19 mouse cellular contexts compared by ENCODE assay signal in genomic region chr6:126118247-126118646, GRCm38 (mm10). TPM values are rescaled to one million over a fixed set of nuclear protein-coding genes. Genes with fewer than 3 reads are reported as not detected.
DNase-seq lines count a peak whose midpoint lies in the region; ATAC-seq and TF ChIP-seq lines count a peak whose summit lies in the region.
"Had no signal": no experiment of that assay in that cellular context is flagged by ENCODE, and none has a peak within 500 bp of the region (broad histone marks: within the 10 kb centered on the region; RNA-seq: fewer than 3 reads in every experiment).

No protein-coding gene starts in this region.

- H3K27ac ChIP-seq in kidney, embryonic 15.5 days, result 0 out of 2 replicates have a peak overlapping the region, but pooled peaks have one; percentile 10
- H3K27ac ChIP-seq in liver, adult 2 months (replicated peaks; ENCODE audit: insufficient read depth, low read depth, low read length), result 0 out of 2 replicates have a peak overlapping the region, but pooled peaks have one; percentile 34
- no peak overlapping the region for H3K27ac ChIP-seq in stomach, embryonic 16.5 days (ENCODE audit: low read length)
- H3K27ac ChIP-seq in forebrain, embryonic 15.5 days (replicated peaks), result no peak overlapping the region
- H3K27ac ChIP-seq: embryonic facial prominence, embryonic 12.5 days; forebrain, embryonic 13.5 days; gastrocnemius, adult 2 months; heart, embryonic 13.5 days; hindbrain, embryonic 15.5 days had no signal

- H3K9ac ChIP-seq in kidney, embryonic 15.5 days, result no peak overlapping the region
- H3K9ac ChIP-seq in liver, adult 2 months (ENCODE audit: low read depth, low read length), result no peak overlapping the region
- H3K9ac ChIP-seq in stomach, embryonic 16.5 days (ENCODE audit: low read length), result no peak overlapping the region
- H3K9ac ChIP-seq in forebrain, embryonic 15.5 days (replicated peaks), result no peak overlapping the region
- H3K9ac ChIP-seq: embryonic facial prominence, embryonic 12.5 days; forebrain, embryonic 13.5 days; heart, embryonic 13.5 days; hindbrain, embryonic 15.5 days had no signal

- no peak overlapping the region for H3K4me2 ChIP-seq in kidney, embryonic 15.5 days
- H3K4me2 ChIP-seq in stomach, embryonic 16.5 days (ENCODE audit: low read depth, low read length), result no peak overlapping the region
- no peak overlapping the region for H3K4me2 ChIP-seq in forebrain, embryonic 15.5 days (replicated peaks)
- H3K4me2 ChIP-seq: embryonic facial prominence, embryonic 12.5 days; forebrain, embryonic 13.5 days; heart, embryonic 13.5 days; hindbrain, embryonic 15.5 days had no signal

- no peak overlapping the region for H3K4me3 ChIP-seq in kidney, embryonic 15.5 days (replicated peaks)
- no peak overlapping the region for H3K4me3 ChIP-seq in liver, adult 2 months (ENCODE audit: insufficient read depth, low read depth, low read length)
- H3K4me3 ChIP-seq in stomach, embryonic 16.5 days (replicated peaks; ENCODE audit: low read length), result no peak overlapping the region
- no peak overlapping the region for H3K4me3 ChIP-seq in forebrain, embryonic 15.5 days
- H3K4me3 ChIP-seq: embryonic facial prominence, embryonic 12.5 days; forebrain, embryonic 13.5 days; gastrocnemius, adult 2 months; heart, embryonic 13.5 days; hindbrain, embryonic 15.5 days had no signal

- no peaks in the 10 kb centered on the region for H3K79me2 ChIP-seq in liver, adult 2 months (ENCODE audit: control insufficient read depth, insufficient read depth, low read length)

- H3K36me3 ChIP-seq in kidney, embryonic 15.5 days, result no peaks in the 10 kb centered on the region
- no peaks in the 10 kb centered on the region for H3K36me3 ChIP-seq in liver, adult 2 months (ENCODE audit: control insufficient read depth, insufficient read depth, low read length)
- no peaks in the 10 kb centered on the region for H3K36me3 ChIP-seq in stomach, embryonic 16.5 days (ENCODE audit: control insufficient read depth, insufficient read depth, low read length)
- H3K36me3 ChIP-seq in forebrain, embryonic 15.5 days, result no peaks in the 10 kb centered on the region
- H3K36me3 ChIP-seq: embryonic facial prominence, embryonic 12.5 days; heart, embryonic 13.5 days; hindbrain, embryonic 15.5 days had no signal

- no peak for TF ChIP-seq POLR2A in liver, adult 2 months (IDR thresholded peaks at IDR 0.05; ENCODE audit: extremely low read depth, insufficient read depth, low read length)

- H3K9me3 ChIP-seq in kidney, embryonic 15.5 days (replicated peaks), result no peaks in the 10 kb centered on the region
- H3K9me3 ChIP-seq in stomach, embryonic 16.5 days (replicated peaks; ENCODE audit: control insufficient read depth, low read length), result no peaks in the 10 kb centered on the region
- H3K9me3 ChIP-seq in forebrain, embryonic 15.5 days, result no peaks in the 10 kb centered on the region
- H3K9me3 ChIP-seq: embryonic facial prominence, embryonic 12.5 days; forebrain, embryonic 13.5 days; heart, embryonic 13.5 days; hindbrain, embryonic 15.5 days had no signal

- ATAC-seq in kidney, embryonic 15.5 days (replicated peaks; ENCODE audit: low FRiP score), result 0 out of 2 replicates have a peak, but pooled peaks have one; percentile 53
- ATAC-seq in stomach, embryonic 16.5 days (ENCODE audit: insufficient read depth, low FRiP score), result peak; percentile 60; the same call in 1 of the 2 replicates
- ATAC-seq in forebrain, embryonic 15.5 days (replicated peaks), result no peak
- ATAC-seq: forebrain, embryonic 13.5 days had no signal

- WGBS in kidney, embryonic 15.5 days, result 58% methylated on average over 1 of the region's 1 CpGs
- WGBS in liver, adult 2 months, result 14% methylated on average over 1 of the region's 1 CpGs
- WGBS in stomach, embryonic 16.5 days, result 57% methylated on average over 1 of the region's 1 CpGs
- 86% methylated on average over 1 of the region's 1 CpGs for WGBS in forebrain, embryonic 15.5 days

- no peaks in the 10 kb centered on the region for H3K27me3 ChIP-seq in kidney, embryonic 15.5 days
- H3K27me3 ChIP-seq in liver, adult 2 months (ENCODE audit: control insufficient read depth, insufficient read depth, low read length), result no peaks in the 10 kb centered on the region
- H3K27me3 ChIP-seq in stomach, embryonic 16.5 days (ENCODE audit: control insufficient read depth, insufficient read depth, low read length), result no peaks in the 10 kb centered on the region
- no peaks in the 10 kb centered on the region for H3K27me3 ChIP-seq in forebrain, embryonic 15.5 days
- H3K27me3 ChIP-seq: embryonic facial prominence, embryonic 12.5 days; forebrain, embryonic 13.5 days; heart, embryonic 13.5 days; hindbrain, embryonic 15.5 days had no signal

- no peak for TF ChIP-seq CTCF in liver, adult 2 months (IDR thresholded peaks at IDR 0.05; ENCODE audit: low read depth, low read length)

- peaks cover 50% of the 10 kb centered on the region for H3K4me1 ChIP-seq in kidney, embryonic 15.5 days
- H3K4me1 ChIP-seq in liver, adult 2 months (ENCODE audit: control insufficient read depth, insufficient read depth, low read length), result peaks cover 4% of the 10 kb centered on the region
- H3K4me1 ChIP-seq in stomach, embryonic 16.5 days (ENCODE audit: control insufficient read depth, insufficient read depth, low read length), result peaks cover 32% of the 10 kb centered on the region
- H3K4me1 ChIP-seq in forebrain, embryonic 15.5 days, result no peaks in the 10 kb centered on the region
- H3K4me1 ChIP-seq: hindbrain, embryonic 15.5 days had no signal

- DNase-seq in kidney, postnatal 10 days, result no peak
- DNase-seq in liver, adult 2 months (ENCODE audit: extremely low read depth, low read depth, low spot score), result peak; percentile 64
- DNase-seq in liver, result no peak
- peak; percentile 66 for DNase-seq in fat pad, adult 2 months (ENCODE audit: extremely low read depth, low read depth, low spot score)
- DNase-seq: adrenal gland, adult 2 months; adrenal gland, postnatal 25 days; cerebellum, adult 2 months; cerebellum, postnatal 10 days; gastrocnemius, adult 2 months; gastrocnemius, postnatal 25 days; heart, adult 11 months; heart, postnatal 36 days had no signal

RNA-seq across cellular contexts. Expression of gene Ntf3, which starts 48.5 kb away (rescaled TPM):
- 16.2 and 16.6 TPM in 2 replicates for polyA plus RNA-seq in kidney, embryonic 15.5 days (2015; fragmentation: Nextera tagmentation; extraction: Ambion mirVana)
- total RNA-seq in liver, adult 2 months (2014; rRNA removed), result 1.1 and 1.3 TPM in 2 replicates
- polyA plus RNA-seq in liver, adult 2 months (2012; rRNA removed), result 0.33 and 0.57 TPM in 2 replicates
- polyA plus RNA-seq in stomach, embryonic 16.5 days (2015; fragmentation: Nextera tagmentation; extraction: Ambion mirVana), result 9.0 and 9.2 TPM in 2 replicates
- 5.0 and 7.0 TPM in 2 replicates for polyA plus RNA-seq in forebrain, embryonic 15.5 days (2015; fragmentation: Nextera tagmentation; extraction: Ambion mirVana)

Comparison
In these comparisons a context has a peak if more than half of its experiments do, and no peak if none do; other contexts are left out.
1. DNase-seq: peak in liver, adult 2 months (single experiment) and fat pad, adult 2 months (single experiment); none in kidney, postnatal 10 days (single experiment) and liver (single experiment).
2. H3K27ac ChIP-seq: peak in kidney, embryonic 15.5 days (single experiment) and liver, adult 2 months (single experiment); none in stomach, embryonic 16.5 days (single experiment) and forebrain, embryonic 15.5 days (single experiment).